Mouse (Mus musculus): Measurements from ENCODE around the gene Epb41.

Epb41 gene

DNA sequence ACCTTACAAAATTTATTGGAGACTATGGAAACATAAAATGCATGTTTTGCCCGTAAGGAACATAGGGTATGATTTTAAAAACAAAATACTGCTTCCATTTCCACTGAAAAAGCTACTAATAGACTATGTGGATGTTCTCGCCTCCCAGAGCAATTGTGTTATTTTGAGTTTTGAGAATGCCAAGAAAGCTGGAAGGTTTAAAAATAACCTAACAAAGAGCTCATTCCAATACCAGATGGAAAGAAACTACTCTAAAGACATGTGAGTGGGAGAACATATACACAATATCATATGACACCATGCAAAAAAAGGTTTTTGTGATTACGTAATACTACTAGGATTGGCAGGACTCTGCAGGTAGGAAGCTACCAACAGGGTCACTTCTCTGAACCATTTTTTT, 31.4 kb downstream of the Epb41 start:
- DNase-seq (ENCODE audit: low spot score in 2 of 2): no peak

DNA sequence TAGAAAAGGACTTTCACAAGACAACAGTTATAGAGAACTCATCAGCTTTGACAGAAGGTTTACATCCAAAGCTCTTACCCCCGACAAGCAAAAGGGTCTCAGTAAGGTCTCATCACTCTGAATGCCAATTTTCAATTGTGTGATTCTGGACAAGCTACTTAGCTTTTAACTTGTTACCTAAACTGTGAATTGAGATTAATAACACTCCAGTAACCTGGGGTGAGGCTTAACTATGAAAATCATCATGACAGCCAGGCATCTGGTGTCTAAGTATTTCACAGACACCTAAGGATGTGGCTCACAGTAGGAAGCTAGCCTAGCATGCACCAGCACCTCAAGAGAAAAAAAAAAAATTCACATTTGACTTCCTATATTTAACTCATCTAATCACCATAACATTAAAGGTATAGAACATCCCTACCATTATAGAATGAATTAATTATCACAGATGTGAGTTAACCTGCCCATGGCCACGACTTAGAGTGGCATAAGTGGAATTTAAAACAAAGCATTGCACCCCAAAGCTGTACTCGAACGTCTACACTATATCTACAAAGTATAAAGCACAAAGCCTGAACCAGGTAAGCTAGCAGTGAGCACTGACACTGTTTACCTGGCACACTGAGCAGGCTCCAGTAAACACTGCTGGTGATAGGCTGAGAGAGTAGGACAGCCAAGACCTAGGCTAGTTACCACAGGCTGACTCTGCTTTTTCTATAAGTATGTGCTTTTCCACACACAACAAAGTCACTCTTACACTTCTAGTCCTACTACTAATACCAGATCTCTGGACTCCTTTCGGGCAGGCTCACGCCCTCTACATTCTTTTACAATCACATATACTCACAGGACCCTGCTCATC, 33.4 kb downstream of the Epb41 start:
- no peak for DNase-seq (ENCODE audit: low spot score in 2 of 2)

DNA sequence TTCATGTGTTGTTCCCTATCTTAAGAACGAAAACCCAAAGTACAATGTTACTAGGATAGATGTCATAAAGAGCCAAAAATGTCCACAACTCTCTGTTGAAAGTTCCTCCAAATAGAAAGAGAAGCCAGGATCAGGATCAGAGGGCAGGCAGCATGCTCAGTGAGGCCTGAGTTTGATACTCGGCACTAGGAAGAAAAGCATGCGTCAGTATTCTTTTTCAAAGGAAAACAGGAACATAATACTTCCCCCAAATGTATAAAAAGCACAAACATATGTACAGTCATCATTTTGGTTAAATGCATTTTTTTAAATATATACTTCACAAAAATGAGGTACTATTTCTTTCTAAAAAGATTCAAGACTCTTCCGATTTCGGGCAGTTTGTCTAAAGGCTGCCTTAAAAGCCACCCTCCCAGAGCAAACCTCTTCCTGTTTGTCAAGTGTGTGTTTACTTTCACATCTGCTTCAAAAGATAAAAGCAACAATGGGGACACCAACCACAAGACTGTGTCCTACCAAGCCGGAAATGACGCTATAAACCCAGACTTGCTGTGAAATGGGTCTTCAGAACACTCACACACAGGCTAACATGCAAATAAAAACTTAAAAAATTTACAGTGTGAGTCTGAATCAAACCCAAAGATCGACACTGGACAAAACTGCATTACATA, 35.0 kb downstream of the Epb41 start:
- DNase-seq (ENCODE audit: low spot score in 2 of 2): no peak

DNA sequence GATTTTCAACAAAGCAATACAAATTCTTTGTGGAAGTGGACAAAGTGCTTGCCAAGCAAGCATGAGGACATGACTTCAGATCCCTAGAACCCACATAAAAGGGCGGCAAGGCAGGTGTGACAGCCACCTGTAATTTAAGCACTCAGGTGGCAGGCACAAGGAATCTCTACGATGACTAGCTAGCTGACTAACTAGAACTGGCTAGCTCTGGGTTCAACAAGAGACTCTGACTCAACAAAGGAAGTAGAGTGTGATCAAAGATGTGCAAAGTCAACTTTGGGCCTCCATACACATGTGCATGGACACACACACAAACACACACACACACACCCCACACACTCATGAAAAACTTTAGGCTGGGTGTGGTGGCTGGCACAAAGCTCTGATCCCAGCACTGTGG, 35.6 kb downstream of the Epb41 start:
- no peak for DNase-seq (ENCODE audit: low spot score in 2 of 2)

DNA sequence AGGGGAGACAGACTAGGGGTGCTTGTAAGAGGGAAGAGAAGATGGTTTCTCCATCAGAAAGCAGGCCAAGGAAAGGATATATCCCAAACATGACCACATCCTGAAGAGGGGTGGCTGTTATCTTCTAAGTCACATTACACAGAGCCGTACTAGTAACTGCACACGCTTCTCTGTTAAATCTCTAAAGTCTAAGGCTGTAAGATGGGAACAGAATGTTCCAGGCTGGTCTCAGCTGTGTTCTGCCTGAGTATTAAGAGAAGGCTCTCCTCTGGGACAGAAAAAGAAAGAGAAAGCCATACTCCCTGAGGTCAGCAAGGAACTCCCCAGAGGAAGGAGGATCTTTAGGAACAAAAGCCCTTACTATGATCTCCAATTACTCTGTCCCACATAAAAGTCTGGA, 36.3 kb downstream of the Epb41 start:
- no peak for DNase-seq (ENCODE audit: low spot score in 2 of 2)

DNA sequence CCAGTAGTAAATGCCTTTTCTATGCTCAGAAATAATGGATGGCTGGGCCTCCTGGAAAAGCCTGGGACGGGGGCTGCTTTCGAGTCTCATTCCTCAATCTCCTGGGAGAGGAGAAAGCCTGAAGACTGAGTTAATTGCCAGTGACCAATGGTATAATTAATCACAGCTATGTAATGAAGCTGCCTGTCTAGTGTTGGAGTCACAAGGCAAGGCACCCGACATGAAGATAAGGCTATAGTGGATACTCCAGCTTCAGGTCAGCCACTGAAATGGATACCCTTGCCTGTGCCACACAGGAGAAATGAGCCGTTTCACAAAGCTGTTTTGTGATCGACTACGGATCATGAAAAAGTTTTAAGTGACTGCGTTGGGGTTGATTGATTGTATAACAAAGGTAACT, 37.1 kb downstream of the Epb41 start:
- no peak for DNase-seq (ENCODE audit: low spot score in 2 of 2)

DNA sequence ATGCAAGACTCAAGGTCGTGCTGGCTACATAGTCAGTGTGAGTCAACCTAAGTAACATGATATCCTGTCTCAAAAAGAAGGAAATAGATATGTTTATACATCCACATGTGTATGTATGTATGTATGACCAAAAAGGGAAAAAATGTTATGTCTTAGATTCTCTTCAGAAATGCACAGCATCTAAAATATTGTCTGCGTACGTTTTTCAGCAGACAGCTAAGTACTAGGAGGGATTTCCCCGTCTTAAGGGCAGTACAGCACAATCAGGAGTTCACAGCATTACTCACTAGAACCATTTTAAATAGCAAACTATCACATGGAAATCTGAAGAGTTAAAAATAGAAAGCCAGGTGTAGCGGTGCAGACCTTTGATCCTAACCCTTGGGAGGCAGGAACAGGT, 38.0 kb downstream of the Epb41 start:
- DNase-seq (ENCODE audit: low spot score in 2 of 2): no peak

DNA sequence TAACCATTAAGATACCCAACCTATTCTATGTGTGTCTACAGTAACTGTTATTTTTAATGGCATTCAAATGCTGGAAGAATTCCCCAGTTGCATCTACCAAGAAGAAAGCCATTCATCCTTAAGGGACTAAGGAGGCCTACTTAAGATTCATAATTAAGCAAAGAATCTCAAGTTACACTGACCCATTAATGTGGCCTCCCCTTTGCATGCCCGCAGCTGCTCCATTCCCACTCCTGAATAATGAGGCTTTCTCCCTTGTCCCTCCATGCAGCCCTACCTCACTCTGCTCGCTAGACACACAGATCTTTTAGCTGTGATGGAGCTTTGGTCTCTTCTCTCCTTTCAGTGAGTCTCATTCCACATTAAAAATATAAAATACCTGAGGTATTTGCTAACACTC, 40.9 kb downstream of the Epb41 start:
- DNase-seq (ENCODE audit: low spot score in 2 of 2): no peak

DNA sequence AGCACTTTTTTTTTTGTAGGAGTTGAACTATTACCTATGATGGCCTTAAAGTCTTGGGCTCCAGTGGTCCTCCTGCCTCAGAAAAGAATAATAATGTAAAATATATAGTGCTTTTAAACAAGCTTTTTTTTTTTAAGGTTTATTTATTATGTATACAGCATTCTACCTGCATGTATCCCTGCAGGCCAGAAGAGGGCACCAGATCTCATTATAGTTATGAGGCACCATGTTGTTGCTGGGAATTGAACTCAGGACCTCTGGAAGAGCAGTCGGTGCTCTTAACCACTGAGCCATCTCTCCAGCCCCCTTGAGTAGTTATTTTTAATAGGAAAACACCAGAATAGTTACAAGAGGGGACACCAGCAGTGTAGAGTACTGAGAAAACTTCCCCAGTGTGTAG, 41.9 kb downstream of the Epb41 start:
- DNase-seq (ENCODE audit: low spot score in 2 of 2): no peak

DNA sequence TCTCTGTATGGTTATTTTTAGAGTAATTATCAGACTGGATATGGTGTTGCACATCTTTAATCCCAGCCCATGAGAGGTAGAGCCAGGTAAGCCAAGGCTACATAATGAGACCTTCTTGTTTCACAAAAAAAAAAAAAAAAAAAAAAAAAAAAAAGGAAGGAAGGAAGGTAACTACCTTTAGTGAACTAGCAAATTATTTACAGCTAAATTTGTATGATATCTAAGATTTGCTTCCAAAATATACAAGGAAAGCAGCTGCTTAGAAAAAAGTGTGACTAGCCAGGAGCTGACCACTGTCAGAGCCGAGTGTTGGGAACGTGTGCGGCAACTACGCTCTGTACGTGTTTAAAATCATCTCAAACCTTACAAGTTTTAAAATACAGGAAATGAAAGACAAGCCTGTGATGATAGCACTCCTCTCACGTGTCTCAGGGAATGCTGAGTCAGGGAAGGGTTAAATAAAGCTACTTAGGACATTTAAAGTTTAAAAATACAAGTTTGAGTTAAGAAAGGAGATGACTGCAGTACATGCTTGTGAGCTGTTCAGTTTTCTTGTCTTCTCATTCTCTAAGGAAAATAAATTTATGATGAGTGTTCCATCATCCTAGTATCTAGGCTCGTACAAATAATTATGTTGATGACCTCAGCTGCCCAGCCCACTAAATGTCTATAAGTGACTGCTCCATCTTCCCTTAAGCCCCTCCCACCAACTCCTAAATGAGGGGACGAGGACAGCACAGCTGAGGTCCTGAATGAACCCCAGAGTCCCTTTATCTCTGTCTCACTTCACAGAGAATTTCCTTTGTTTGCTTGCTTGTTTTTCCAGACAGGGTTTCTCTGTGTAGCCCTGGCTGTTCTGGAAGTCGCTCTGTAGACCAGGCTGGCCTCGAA, 45.0 kb downstream of the Epb41 start:
- no peak for DNase-seq (ENCODE audit: low spot score in 2 of 2)

DNA sequence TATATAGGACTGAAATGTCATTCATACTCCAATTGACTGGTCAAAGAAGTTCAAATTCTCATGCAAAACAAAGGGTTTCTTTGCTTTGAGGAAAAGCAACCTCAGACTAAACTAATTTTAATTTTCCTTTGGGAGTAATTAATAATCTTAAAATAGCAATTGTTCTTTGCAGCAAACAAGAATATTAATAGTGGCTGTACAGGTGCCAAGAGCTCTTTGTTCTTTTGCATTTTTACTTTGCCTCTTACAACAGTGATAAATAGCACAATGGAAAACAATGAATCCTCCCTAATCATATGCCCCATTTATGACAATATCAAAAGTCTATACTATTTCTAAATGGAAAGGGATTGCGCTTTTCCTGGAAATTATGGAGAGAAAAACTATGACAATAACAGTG, 47.3 kb downstream of the Epb41 start:
- DNase-seq (ENCODE audit: low spot score in 2 of 2): no peak

DNA sequence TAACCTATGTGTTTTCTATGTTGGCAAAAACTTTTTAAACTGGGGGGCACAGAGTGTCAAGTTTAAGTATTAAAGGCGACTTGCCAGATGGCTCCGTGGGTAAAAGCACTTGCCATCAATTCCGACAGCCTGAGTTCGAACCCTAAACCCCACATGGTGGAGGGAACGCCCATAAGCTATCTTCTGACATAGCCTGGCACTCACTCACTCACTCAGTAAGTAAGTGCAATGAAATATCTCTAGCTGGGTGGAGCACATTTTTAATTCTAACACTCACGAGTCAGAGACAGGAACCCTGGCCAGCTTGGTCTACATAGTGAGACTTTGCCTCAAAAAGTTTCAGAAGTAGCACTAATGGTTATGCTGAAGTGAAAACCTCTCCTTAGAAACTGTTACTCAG, 48.0 kb downstream of the Epb41 start:
- no peak for DNase-seq (ENCODE audit: low spot score in 2 of 2)

DNA sequence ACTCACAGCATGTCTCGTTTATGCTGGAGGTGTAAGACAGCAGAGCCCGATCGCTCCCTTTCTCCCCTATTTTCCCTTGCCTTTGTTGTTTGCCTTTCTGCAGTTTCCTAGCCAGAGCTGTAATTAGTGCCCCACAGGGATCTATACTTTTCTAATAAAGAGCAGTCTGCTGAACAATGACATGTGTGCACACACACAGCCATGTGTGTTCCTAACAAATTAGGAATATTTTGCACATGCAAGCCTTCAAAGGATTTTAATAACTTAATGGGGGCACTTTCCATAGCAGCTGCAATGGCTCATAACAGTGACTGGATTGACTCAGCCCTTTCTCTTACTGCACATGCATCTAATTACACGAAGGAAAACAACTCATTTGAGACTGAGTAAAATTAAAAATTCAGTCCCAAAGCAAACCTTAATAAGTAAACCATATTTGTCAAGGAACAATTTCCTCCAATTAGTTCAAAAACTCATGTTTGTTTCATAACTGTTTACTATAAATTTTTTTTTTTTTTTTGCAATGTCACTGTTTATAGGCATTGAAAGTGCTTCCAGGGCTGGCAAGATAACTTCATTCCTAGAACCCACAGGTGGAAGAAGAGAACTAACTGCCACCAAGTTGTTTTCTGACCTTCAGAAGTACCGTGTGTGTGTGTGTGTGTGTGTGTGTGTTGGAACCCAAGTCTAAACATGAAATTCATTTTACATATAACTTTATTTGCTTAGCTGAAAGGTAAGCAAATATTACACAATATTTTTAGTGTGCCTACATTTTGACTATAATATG, 49.2 kb downstream of the Epb41 start:
- no peak for DNase-seq (ENCODE audit: low spot score in 2 of 2)

DNA sequence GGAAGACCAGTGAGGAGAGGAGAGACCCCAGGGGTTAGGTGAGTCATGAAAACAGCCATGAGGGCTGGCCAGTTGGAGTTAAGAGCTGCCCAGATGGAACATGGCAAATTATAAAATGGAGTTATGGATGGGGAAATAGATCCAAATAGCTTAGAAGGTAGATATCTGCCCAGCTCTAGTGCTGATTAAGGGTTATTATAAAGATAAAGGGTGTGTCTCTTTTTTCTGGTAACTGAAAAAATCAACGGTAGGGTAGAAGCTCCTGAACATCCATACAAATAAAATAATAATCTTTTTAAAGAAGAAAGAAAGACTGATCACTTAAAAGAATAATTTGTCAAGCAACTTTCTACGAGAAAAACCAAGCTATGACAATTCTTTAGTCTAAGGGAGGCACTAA, 49.9 kb downstream of the Epb41 start:
- no peak for DNase-seq (ENCODE audit: low spot score in 2 of 2)

DNA sequence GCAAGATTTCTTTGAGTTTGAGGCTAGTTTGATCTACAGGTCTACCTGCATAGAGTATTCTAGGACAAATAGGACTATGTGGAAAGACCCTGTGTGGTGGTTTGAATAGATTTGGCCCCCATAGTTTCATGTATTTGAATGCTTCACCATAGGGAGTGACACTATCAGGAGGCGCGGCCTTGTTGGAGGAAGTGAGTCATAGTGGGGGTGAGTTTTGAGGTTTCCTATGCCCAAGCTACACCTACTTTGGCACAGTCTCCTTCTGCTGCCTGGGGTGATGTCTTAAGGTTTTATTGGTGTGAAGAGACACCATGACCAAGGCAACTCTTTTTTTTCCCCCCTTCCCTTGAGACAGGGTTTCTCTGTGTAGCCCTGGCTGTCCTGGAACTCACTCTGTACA, 51.3 kb downstream of the Epb41 start:
- no peak for DNase-seq (ENCODE audit: low spot score in 2 of 2)

DNA sequence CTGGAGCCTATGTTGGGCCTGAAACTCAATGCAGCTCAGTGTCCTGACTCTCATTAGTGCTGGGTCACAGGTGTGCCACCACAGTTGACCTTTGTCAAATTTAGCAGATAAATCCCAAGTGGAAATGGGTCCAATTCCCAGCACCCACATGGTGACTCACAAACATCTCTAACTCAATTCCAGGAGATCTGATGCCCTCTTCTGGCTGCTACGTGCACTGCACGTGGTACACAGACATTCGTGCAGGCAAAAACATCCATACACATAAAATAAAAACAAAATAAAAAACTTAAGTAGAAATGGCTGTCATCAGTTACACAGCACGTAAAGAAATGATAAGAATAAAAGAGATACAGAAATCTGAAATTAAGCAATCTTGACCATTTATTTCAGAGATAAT, 52.5 kb downstream of the Epb41 start:
- no peak for DNase-seq (ENCODE audit: low spot score in 2 of 2)

DNA sequence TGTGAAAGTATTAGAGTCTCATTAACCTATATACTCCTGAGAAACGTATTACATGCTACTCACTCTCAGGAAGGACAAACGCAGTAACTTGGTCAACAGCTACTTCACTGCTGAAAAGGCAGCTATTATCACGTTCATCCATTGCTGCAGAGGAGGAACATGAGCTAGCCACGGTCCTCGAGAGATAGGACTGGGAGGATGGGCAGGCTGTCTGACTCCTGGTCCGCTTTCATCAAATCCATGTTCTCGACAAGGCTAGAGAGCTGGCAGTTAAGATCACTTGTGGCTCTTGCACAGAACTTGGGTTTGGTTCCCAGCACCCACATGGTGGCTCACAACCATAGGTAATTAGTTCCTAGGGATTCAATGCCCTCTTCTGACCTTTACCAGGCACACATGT, 53.2 kb downstream of the Epb41 start:
- DNase-seq (ENCODE audit: low spot score in 2 of 2): no peak

DNA sequence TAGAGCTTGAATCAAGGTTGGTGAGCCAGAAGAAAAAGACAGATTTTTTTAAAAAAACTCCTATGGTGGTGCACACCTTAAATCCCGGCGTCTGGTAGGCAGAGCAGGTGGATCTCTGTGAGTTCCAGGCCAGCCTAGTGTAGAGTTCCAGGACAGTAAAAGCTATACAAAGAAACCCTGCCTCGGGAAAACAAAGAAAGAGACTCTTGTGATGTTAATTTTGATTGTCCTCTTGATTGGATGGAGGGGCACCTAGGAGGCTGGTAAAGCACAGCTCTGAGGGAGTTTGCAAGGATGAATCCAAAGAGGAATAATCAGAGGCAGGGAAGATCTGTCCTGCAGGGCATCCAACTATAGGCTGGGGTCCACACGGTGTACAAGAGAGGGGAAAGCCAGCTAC, 56.6 kb downstream of the Epb41 start:
- no peak for DNase-seq (ENCODE audit: low spot score in 2 of 2)

DNA sequence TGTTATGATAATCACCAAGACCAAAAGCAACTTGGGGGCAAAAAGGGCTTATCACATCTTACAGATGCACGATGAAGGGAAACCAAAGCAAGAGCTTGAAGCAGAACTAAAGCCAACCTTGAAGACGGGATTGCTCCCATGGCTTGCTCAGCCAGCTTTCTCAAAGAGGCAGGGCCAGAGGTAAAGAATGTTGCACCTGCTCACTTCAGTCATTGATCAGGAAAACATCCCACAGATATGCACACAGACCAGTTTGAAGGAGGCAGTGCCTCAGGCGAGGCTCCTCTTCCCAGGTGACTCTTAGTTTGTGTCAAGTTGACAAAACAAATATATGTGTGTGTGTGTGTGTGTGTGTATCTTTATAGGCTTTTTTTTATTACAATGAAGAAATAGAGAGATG, 59.7 kb downstream of the Epb41 start:
- DNase-seq (ENCODE audit: low spot score in 2 of 2): no peak

DNA sequence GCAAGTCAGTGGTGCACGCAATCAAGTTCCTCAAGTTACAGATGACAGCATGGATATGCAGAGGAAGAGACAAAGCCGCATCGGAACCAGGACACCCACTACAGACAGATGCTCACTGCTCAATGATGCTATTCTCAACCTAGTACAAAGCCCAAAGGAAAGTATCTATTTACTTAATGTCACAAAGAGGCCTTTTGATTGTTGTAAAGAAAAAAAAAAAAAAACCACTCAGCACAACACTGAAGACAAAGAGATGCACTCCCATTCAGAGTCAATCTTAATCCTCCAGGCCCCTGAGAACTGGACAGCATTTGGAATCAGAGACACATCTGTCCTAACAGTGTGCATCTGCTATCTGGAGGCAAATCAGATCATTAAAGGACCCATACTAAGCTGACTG, 63.5 kb downstream of the Epb41 start:
- DNase-seq (ENCODE audit: low spot score in 2 of 2): no peak

DNA sequence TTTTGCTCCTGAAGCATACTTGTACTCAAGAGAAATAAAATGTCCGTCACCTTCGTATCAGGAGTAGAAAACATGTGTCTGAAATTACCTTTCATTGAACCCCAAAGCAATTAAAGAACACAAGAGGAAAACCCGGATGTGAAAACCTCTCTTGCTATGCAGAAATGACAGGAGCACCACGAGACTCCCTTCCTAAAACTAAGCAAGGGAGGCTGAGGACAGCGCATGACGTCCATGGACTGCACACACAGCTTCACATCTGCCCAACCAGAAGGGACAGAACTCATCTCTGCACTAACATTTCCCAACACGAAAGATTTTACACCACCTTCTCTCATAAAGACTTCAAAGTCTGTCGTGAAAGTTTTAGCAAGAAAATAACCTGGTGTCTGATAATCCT, 64.7 kb downstream of the Epb41 start:
- no peak for DNase-seq (ENCODE audit: low spot score in 2 of 2)

DNA sequence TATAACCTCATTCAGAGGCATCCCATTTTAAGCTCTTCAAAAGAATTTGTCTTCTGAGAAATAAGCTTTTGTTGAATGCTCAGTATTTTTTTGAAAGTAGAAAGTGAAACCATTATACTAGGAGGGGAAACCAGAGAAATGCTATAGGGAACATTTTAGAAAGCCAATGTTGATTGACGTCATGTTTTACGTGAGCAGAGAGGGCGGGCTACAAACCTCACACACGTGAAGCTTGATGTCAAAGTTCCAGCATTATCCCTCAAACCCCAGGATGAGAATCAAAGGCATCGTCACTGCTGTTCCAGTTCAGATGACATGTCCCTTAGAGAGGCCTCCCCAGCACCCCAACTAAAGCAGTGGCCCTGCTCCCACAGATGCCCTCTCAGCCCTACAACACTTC, 66.9 kb downstream of the Epb41 start:
- no peak for DNase-seq (ENCODE audit: low spot score in 2 of 2)
